Mouse (Mus musculus) midbrain, postnatal 0 days (tissue): Measurements from ENCODE around the gene Ripk3. TPM values are rescaled to one million over a fixed set of nuclear protein-coding genes. Genes with fewer than 3 reads are reported as not detected.

ENCODE experiments used
- ATAC-seq: fragments of 200-750 bp; cut with Nextera tagmentation; 2 replicates; pipeline ENCODE4 v1.8.0; 2017; ENCODE audit warnings: moderate number of reproducible peaks, mild to moderate bottlenecking, moderate TSS enrichment, moderate library complexity; ENCODE audit not compliant: low FRiP score
- DNase-seq: peaks from one replicate; pipeline ENCODE4 v3.0.0-alpha.2; 2015; ENCODE audit warnings: low spot score
- H3K27ac ChIP-seq: fragments of 300-500 bp; sonication (generic); 2 replicates; pipeline ENCODE4 v1.5.1; 2014; ENCODE audit warnings: low read depth, mild to moderate bottlenecking, low read length, mixed read lengths
- H3K27me3 ChIP-seq: fragments of 300-500 bp; sonication (generic); 2 replicates; pipeline ENCODE4 v1.6.1; 2014; ENCODE audit warnings: low read length, control low read depth, mixed read lengths; ENCODE audit not compliant: insufficient read depth
- H3K36me3 ChIP-seq: fragments of 300-500 bp; sonication (generic); 2 replicates; pipeline ENCODE4 v1.6.1; 2014; ENCODE audit warnings: low read length, control low read depth, mixed read lengths; ENCODE audit not compliant: insufficient read depth
- H3K4me1 ChIP-seq: fragments of 300-500 bp; sonication (generic); 2 replicates; pipeline ENCODE4 v1.6.1; 2014; ENCODE audit warnings: mild to moderate bottlenecking, control low read depth, antibody characterized with exemption, low read length, mixed read lengths; ENCODE audit not compliant: insufficient read depth
- H3K4me2 ChIP-seq: fragments of 300-500 bp; sonication (generic); 2 replicates; pipeline ENCODE4 v1.6.1; 2014; ENCODE audit warnings: low read depth, mild to moderate bottlenecking, low read length, mixed read lengths; ENCODE audit not compliant: poor library complexity, severe bottlenecking
- H3K4me3 ChIP-seq: fragments of 300-500 bp; sonication (generic); 2 replicates; pipeline ENCODE4 v1.5.1; 2014; ENCODE audit warnings: low read depth, mild to moderate bottlenecking, low read length, moderate library complexity
- H3K9ac ChIP-seq: fragments of 300-500 bp; sonication (generic); replicated peaks from 2 replicates; pipeline ENCODE4 v1.6.1; 2014; ENCODE audit warnings: mild to moderate bottlenecking, low read length, moderate library complexity, mixed read lengths; ENCODE audit not compliant: poor library complexity, severe bottlenecking
- H3K9me3 ChIP-seq: fragments of 300-500 bp; sonication (generic); 2 replicates; pipeline ENCODE4 v1.6.1; 2016; ENCODE audit warnings: low read length, control low read depth
- CTCF ChIP-seq: IDR thresholded peaks from 2 replicates; pipeline ENCODE4 v1.5.1; 2016; ENCODE audit warnings: antibody characterized with exemption, mild to moderate bottlenecking
- WGBS: fragments of 180-500 bp; shearing (Covaris S2); extraction: QIAGEN DNeasy Blood & Tissue Kit; methylation state at CpG from one replicate; pipeline ENCODE4 v1.1.7; 2014; 5-methylcytosine and 5-hydroxymethylcytosine counted together
- polyA plus RNA-seq: library from polyadenylated mRNA; unstranded; fragments of >200 nt; fragmentation: Nextera tagmentation; extraction: Ambion mirVana; gene quantifications from 2 replicates; pipeline ENCODE4 v1.2.1, GENCODE M21; 2015
- total RNA-seq: library from RNA; depleted of rRNA; stranded (reverse); fragments of >200 nt; gene quantifications from 2 replicates; pipeline ENCODE4 v1.2.3, GENCODE M21; 2014

Ripk3 gene
- total and polyA plus RNA-seq, 2 experiments from 2014 or later: 0.27 to 3.0 TPM

GRCm38 (mm10) chr14:55769087-55769703 lies 19.5 kb downstream of the Ripk3 start:
- ATAC-seq: no peak
- Histone ChIP-seq H3K9me3 (no peaks in the 10 kb centered on the region), H3K4me3 (no peak overlapping the region), H3K4me1 (no peaks in the 10 kb centered on the region), H3K4me2 (no peak overlapping the region), H3K36me3 (no peaks in the 10 kb centered on the region), H3K9ac (no peak overlapping the region), H3K27me3 (peaks cover 11% of the 10 kb centered on the region; the same call in 1 of the 2 replicates), H3K27ac (no peak overlapping the region)
- WGBS: 78% methylated on average over 16 of the region's 16 CpGs
- no peak for DNase-seq
- no peak for TF ChIP-seq CTCF

GRCm38 (mm10) chr14:55768555-55768954 lies 20.1 kb downstream of the Ripk3 start:
- DNase-seq (no peak), ATAC-seq (no peak)
- WGBS: 91% methylated on average over 6 of the region's 6 CpGs
- no peak overlapping the region for H3K27ac ChIP-seq
- no peaks in the 10 kb centered on the region for H3K4me1 ChIP-seq
- TF ChIP-seq CTCF: no peak
- H3K9ac ChIP-seq: no peak overlapping the region; the same call in 1 of the 2 replicates
- H3K36me3 ChIP-seq: no peaks in the 10 kb centered on the region
- H3K4me2 ChIP-seq: no peak overlapping the region
- H3K4me3 ChIP-seq: no peak overlapping the region
- H3K9me3 ChIP-seq: no peaks in the 10 kb centered on the region
- peaks cover 13% of the 10 kb centered on the region; the same call in 1 of the 2 replicates for H3K27me3 ChIP-seq

- DNase-seq (peak; percentile 55), ATAC-seq (peak; percentile 67)
- peak; percentile 73 for TF ChIP-seq CTCF
- 0 out of 2 replicates have a peak, but pooled peaks cover 2% of the 10 kb centered on the region for H3K4me1 ChIP-seq
- H3K9ac ChIP-seq: peak overlapping the region; percentile 51
- no peak overlapping the region for H3K27ac ChIP-seq
- peak overlapping the region; percentile 35 for H3K4me3 ChIP-seq
- H3K4me2 ChIP-seq: peak overlapping the region; percentile 73
- no peaks in the 10 kb centered on the region for H3K36me3 ChIP-seq
- WGBS: 12% methylated on average over 52 of the region's 52 CpGs
- H3K27me3 ChIP-seq: peaks cover 10% of the 10 kb centered on the region; the same call in 1 of the 2 replicates
- no peaks in the 10 kb centered on the region for H3K9me3 ChIP-seq
These were observed 20.9 kb downstream of the Ripk3 start for GRCm38 (mm10) chr14:55767519-55768414.

- H3K9me3 ChIP-seq: no peaks in the 10 kb centered on the region
- peaks cover 10% of the 10 kb centered on the region; the same call in 1 of the 2 replicates for H3K4me1 ChIP-seq
- no peak within 1 kb of the TSS for H3K27ac ChIP-seq
- no peak within 1 kb of the TSS for H3K4me3 ChIP-seq
- ATAC-seq (no peak), DNase-seq (no peak)
- TF ChIP-seq CTCF: no peak
- no peak within 1 kb of the TSS for H3K9ac ChIP-seq
- H3K27me3 ChIP-seq: peaks cover 15% of the 10 kb centered on the region; the same call in 1 of the 2 replicates
- H3K4me2 ChIP-seq: no peak within 1 kb of the TSS
- H3K36me3 ChIP-seq: no peaks in the 10 kb centered on the region
- 72% methylated on average over 4 of the region's 4 CpGs for WGBS
These were observed 23.0 kb downstream of the Ripk3 start, which contains the start of gene Ltb4r1 for GRCm38 (mm10) chr14:55765696-55766095. Ltb4r1 (plus strand) TSS chr14:55765962.

- Histone ChIP-seq H3K27ac (0 out of 2 replicates have a peak overlapping the region, but pooled peaks have one; percentile 71), H3K36me3 (no peaks in the 10 kb centered on the region), H3K4me1 (peaks cover 10% of the 10 kb centered on the region; the same call in 1 of the 2 replicates), H3K4me3 (no peak overlapping the region), H3K4me2 (no peak overlapping the region; the same call in 1 of the 2 replicates), H3K27me3 (peaks cover 15% of the 10 kb centered on the region; the same call in 1 of the 2 replicates), H3K9ac (0 out of 2 replicates have a peak overlapping the region, but pooled peaks have one; percentile 77), H3K9me3 (no peaks in the 10 kb centered on the region)
- no peak for ATAC-seq
- DNase-seq: no peak
- whole genome bisulfite sequencing: 62% methylated on average over 7 of the region's 7 CpGs
- no peak for TF ChIP-seq CTCF
These were observed 25.5 kb downstream of the Ripk3 start for GRCm38 (mm10) chr14:55763166-55763565.
